Mouse (Mus musculus) olfactory bulb, adult 2 months (tissue): ENCODE measurements around the gene Rims3.

Experiments
- CTCF ChIP-seq: fragments of 200-500 bp; IDR thresholded peaks from 2 replicates; pipeline ENCODE4 v1.5.1; 2012; ENCODE audit warnings: low read depth, mild to moderate bottlenecking, low read length, moderate library complexity; ENCODE audit not compliant: insufficient read depth
- POLR2A ChIP-seq: fragments of 200-500 bp; IDR thresholded peaks from 2 replicates; pipeline ENCODE4 v1.6.1; 2012; ENCODE audit warnings: mild to moderate bottlenecking, low read depth, low read length, moderate library complexity; ENCODE audit not compliant: insufficient read depth

GRCm38 (mm10) chr4:120826418-120826817 is 28.2 kb upstream of the Rims3 start:
- TF ChIP-seq CTCF: no peak
- no peak for TF ChIP-seq POLR2A
